Mouse (Mus musculus): Measurements from ENCODE around the gene Abcc4. TPM values are rescaled to one million over a fixed set of nuclear protein-coding genes. Genes with fewer than 3 reads are reported as not detected.

Gene Abcc4
- total and polyA plus RNA-seq, 3 experiments = 10.4 to 28.7 (median 26.5) TPM

DNA sequence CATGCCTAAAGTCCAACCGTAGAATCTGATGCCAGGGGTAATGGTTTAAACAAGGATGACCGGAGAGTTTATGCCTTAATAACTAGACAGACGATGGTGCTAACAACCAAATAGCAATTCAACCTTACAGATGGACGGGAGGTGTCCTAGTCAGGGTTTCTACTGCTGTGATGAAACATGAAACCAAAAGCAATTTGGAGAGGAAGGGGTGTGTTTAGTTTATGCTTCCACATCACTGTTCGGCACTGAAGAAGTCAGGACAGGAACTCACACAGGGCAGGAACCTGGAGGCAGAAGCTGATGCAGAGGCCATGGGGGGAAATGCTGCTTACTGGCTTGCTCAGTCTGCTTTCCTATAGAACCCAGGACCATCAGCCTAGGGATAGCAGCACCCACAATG lies 6.1 kb downstream of the Abcc4 start:
- no peak for DNase-seq (ENCODE audit: extremely low read depth)
- peaks cover 22 to 61% of the 10 kb centered on the region in 2 experiments for H3K36me3 ChIP-seq (replicated peaks in 1 of 2; ENCODE audit: control insufficient read depth in 1 of 2, insufficient read depth in 1 of 2, low read length in 1 of 2)
- in situ Hi-C loops (cut with MboI; ENCODE audit: low pct_ligation_motif_present, low pct_unique_long_range_greater_than_20kb, low sequenced_read_pairs) (loop anchor here (10.0 to 25.0 kb wide), 2 partner anchors 65 to 1587 kb away; partner anchors contain the start of gene Mbnl2), dilution Hi-C loops (cut with MboI; ENCODE audit: extremely low pct_ligation_motif_present, extremely low pct_unique_long_range_greater_than_20kb, low sequenced_read_pairs) (no loop called here)
- peaks cover 10% of the 10 kb centered on the region for H3K9me3 ChIP-seq (replicated peaks; ENCODE audit: low read length)
- no peaks in the 10 kb centered on the region for H3K27me3 ChIP-seq (replicated peaks)
- H3K4me3 ChIP-seq (replicated peaks in 1 of 3; ENCODE audit: low read depth in 2 of 3, low read length in 2 of 3, poor library complexity in 1 of 3) = peak overlapping the region; percentile 22 to 55 (median 51)
- no peak for TF ChIP-seq ZMIZ1 (IDR thresholded peaks at IDR 0.05; ENCODE audit: low read depth, low read length)
- TF ChIP-seq TCF12 (IDR thresholded peaks at IDR 0.05; ENCODE audit: low read depth, low read length) = peak; percentile 52; the same call in 1 of the 2 replicates
- TF ChIP-seq KAT2A (IDR thresholded peaks at IDR 0.05; ENCODE audit: insufficient replicate concordance, low read length) = no peak
- peak; percentile 27; the same call in 1 of the 2 replicates for TF ChIP-seq MAZ (IDR thresholded peaks at IDR 0.05; ENCODE audit: low read depth, low read length)
- TF ChIP-seq RAD21 (IDR thresholded peaks at IDR 0.05; ENCODE audit: low read depth, low read length) = no peak
- peak; percentile 66 for TF ChIP-seq IRF4 (IDR thresholded peaks at IDR 0.05; ENCODE audit: low read depth, low read length)
- peak; percentile 47; the same call in 1 of the 2 replicates for TF ChIP-seq POLR2AphosphoS2 (IDR thresholded peaks at IDR 0.05; ENCODE audit: low read depth, low read length)
- TF ChIP-seq NELFE (IDR thresholded peaks at IDR 0.05; ENCODE audit: low read depth, low read length) = 0 out of 2 replicates have a peak, but pooled peaks have one; percentile 27
- peak; percentile 10; the same call in 1 of the 2 replicates for TF ChIP-seq BHLHE40 (IDR thresholded peaks at IDR 0.05; ENCODE audit: low read depth, low read length)
- TF ChIP-seq HCFC1 (IDR thresholded peaks at IDR 0.05; ENCODE audit: low read depth, low read length) = no peak; the same call in 1 of the 2 replicates
- TF ChIP-seq MYC (IDR thresholded peaks at IDR 0.05; ENCODE audit: low read depth, low read length) = 0 out of 2 replicates have a peak, but pooled peaks have one; percentile 13
- TF ChIP-seq JUN (IDR thresholded peaks at IDR 0.05; ENCODE audit: insufficient read depth, low read depth, low read length) = no peak
- TF ChIP-seq UBTF (IDR thresholded peaks at IDR 0.05; ENCODE audit: low read depth, low read length) = no peak
- TF ChIP-seq SMC3 (IDR thresholded peaks at IDR 0.05; ENCODE audit: low read depth, low read length) = no peak
- TF ChIP-seq EP300 (IDR thresholded peaks at IDR 0.05; ENCODE audit: low read length) = peak; percentile 50
- no peak for TF ChIP-seq USF2 (conservative IDR thresholded peaks at IDR 0.05; ENCODE audit: low read depth, low read length)
- no peak for TF ChIP-seq E2F4 (IDR thresholded peaks at IDR 0.05; ENCODE audit: insufficient replicate concordance, low read depth, low read length)
- TF ChIP-seq CTCF (conservative IDR thresholded peaks at IDR 0.05 in 1 of 2, IDR thresholded peaks at IDR 0.05 in 1 of 2; ENCODE audit: low read depth in 2 of 2, low read length in 2 of 2) = no peak
- 0 out of 2 replicates have a peak, but pooled peaks have one; percentile 58 for TF ChIP-seq SIN3A (IDR thresholded peaks at IDR 0.05; ENCODE audit: low read length)
- TF ChIP-seq ELF1 (IDR thresholded peaks at IDR 0.05; ENCODE audit: low read depth, low read length) = 0 out of 2 replicates have a peak, but pooled peaks have one; percentile 19
- no peak for TF ChIP-seq JUND (conservative IDR thresholded peaks at IDR 0.05; ENCODE audit: low read depth, low read length)
- TF ChIP-seq POLR2A (IDR thresholded peaks at IDR 0.05; ENCODE audit: low read depth, low read length) = peak; percentile 34; the same call in 1 of the 2 replicates
- no peak for TF ChIP-seq ZNF384 (IDR thresholded peaks at IDR 0.05; ENCODE audit: low read depth, low read length)
- peak; percentile 28; the same call in 1 of the 2 replicates for TF ChIP-seq MAX (IDR thresholded peaks at IDR 0.05; ENCODE audit: low read length)
- H3K79me2 ChIP-seq (replicated peaks; ENCODE audit: control insufficient read depth, extremely low read depth, insufficient read depth, poor library complexity, severe bottlenecking) = peaks cover 60% of the 10 kb centered on the region
- H3K4me1 ChIP-seq (ENCODE audit: control insufficient read depth in 1 of 2, insufficient read depth in 2 of 2) = peaks cover 32 to 85% of the 10 kb centered on the region in 2 experiments
- peak overlapping the region; percentile 71 for H3K27ac ChIP-seq (ENCODE audit: insufficient read depth, low read depth)
- H3K9ac ChIP-seq (ENCODE audit: insufficient read depth, low read depth) = peak overlapping the region; percentile 82
- H3K4me2 ChIP-seq (ENCODE audit: insufficient read depth, low read depth, poor library complexity, severe bottlenecking) = peak overlapping the region; percentile 87
